Mouse (Mus musculus): ENCODE results near the gene Klf6. TPM values are rescaled to one million over a fixed set of nuclear protein-coding genes. Genes with fewer than 3 reads are reported as not detected.
A peak's percentile ranks its signal among the peaks of the same experiment; 100 is the strongest.

The Klf6 gene
- total and polyA plus RNA-seq, 3 experiments = 6.6 to 21.0 (median 15.8) TPM

DNA sequence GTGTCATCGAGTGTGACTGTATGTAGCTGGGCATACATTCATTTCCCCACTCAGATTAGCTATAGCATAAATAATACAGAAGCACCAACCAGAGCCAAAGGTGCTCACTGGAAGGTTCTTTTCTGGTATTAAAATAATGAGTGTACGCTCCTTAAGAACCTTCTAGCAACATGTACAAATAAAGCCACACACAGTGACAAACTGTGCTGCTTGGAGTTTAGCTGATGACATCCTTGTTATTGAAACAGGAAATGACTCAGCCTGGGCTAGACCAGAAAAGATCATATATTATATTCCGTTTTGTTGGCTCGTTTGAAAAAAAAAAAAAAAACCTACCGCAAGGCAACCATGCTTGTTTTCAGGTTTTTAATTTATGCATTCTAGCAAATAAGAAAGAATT, 15.7 kb upstream of the Klf6 start:
- TF ChIP-seq ZNF384 (IDR thresholded peaks at IDR 0.05; ENCODE audit: low read depth, low read length) (peak; percentile 93), MYC (IDR thresholded peaks at IDR 0.05; ENCODE audit: low read depth, low read length) (0 out of 2 replicates have a peak, but pooled peaks have one; percentile 22), MAX (IDR thresholded peaks at IDR 0.05; ENCODE audit: low read length) (0 out of 2 replicates have a peak, but pooled peaks have one; percentile 25), BHLHE40 (IDR thresholded peaks at IDR 0.05; ENCODE audit: low read depth, low read length) (no peak), ETS1 (conservative IDR thresholded peaks at IDR 0.05; ENCODE audit: low read depth, low read length) (peak; percentile 59), EP300 (IDR thresholded peaks at IDR 0.05; ENCODE audit: low read length) (peak; percentile 59; the same call in 1 of the 2 replicates), NRF1 (IDR thresholded peaks at IDR 0.05; ENCODE audit: low read depth, low read length) (no peak), IRF4 (IDR thresholded peaks at IDR 0.05; ENCODE audit: low read depth, low read length) (peak; percentile 54; the same call in 1 of the 2 replicates), JUN (IDR thresholded peaks at IDR 0.05; ENCODE audit: insufficient read depth, low read depth, low read length) (peak; percentile 63), MEF2A (IDR thresholded peaks at IDR 0.05; ENCODE audit: borderline replicate concordance, low read depth, low read length) (peak; percentile 42; the same call in 1 of the 2 replicates), JUND (conservative IDR thresholded peaks at IDR 0.05; ENCODE audit: low read depth, low read length) (peak; percentile 80), SIN3A (IDR thresholded peaks at IDR 0.05; ENCODE audit: low read length) (no peak), MAFK (IDR thresholded peaks at IDR 0.05; ENCODE audit: insufficient replicate concordance, low read length) (peak; percentile 29; the same call in 1 of the 2 replicates)
- H3K4me3 ChIP-seq (replicated peaks in 1 of 3; ENCODE audit: low read depth in 2 of 3, low read length in 2 of 3, poor library complexity in 1 of 3) = no peak overlapping the region
- peaks cover 8 to 26% of the 10 kb centered on the region in 2 experiments; a peak in 3 of 4 replicates for H3K4me1 ChIP-seq (ENCODE audit: control insufficient read depth in 1 of 2, insufficient read depth in 2 of 2)
- no peak overlapping the region for H3K9ac ChIP-seq (ENCODE audit: insufficient read depth, low read depth)
- no peaks in the 10 kb centered on the region for H3K27me3 ChIP-seq (replicated peaks)
- H3K4me2 ChIP-seq (ENCODE audit: insufficient read depth, low read depth, poor library complexity, severe bottlenecking) = peak overlapping the region; percentile 17; the same call in 1 of the 2 replicates
- peak overlapping the region; percentile 78 for H3K27ac ChIP-seq (ENCODE audit: insufficient read depth, low read depth)
- DNase-seq (ENCODE audit: extremely low read depth) = peak; percentile 60
- dilution Hi-C loops (cut with MboI; ENCODE audit: extremely low pct_ligation_motif_present, extremely low pct_unique_long_range_greater_than_20kb, low sequenced_read_pairs) (no loop called here), in situ Hi-C loops (cut with MboI; ENCODE audit: low pct_ligation_motif_present, low pct_unique_long_range_greater_than_20kb, low sequenced_read_pairs) (loop anchor here (10.0 kb wide), 1 partner anchor 61 kb away; no protein-coding TSS in a partner anchor)
- H3K36me3 ChIP-seq (replicated peaks in 1 of 2; ENCODE audit: control insufficient read depth in 1 of 2, insufficient read depth in 1 of 2, low read length in 1 of 2) = no peaks in the 10 kb centered on the region
- no peaks in the 10 kb centered on the region for H3K79me2 ChIP-seq (replicated peaks; ENCODE audit: control insufficient read depth, extremely low read depth, insufficient read depth, poor library complexity, severe bottlenecking)
- H3K9me3 ChIP-seq (replicated peaks; ENCODE audit: low read length) = no peaks in the 10 kb centered on the region

DNA sequence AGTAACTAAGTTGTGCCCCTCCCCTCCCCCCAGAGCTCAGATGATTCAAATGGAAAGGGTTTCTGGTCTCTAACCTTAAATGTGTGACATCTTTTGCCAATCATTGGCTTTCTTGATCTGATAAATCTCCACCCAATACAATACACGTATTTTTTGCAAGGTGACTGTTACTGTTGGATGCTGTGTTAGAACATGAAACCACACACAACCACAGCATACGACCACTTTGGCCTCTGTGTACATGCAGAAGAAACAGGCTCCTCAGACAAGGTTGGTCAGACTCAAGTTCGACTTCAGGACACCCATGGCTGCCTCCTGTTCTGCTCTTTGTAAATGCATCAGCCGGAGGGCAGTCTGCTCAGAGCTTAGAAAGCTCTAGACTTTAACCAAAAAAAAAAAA, 14.4 kb upstream of the Klf6 start:
- Histone ChIP-seq H3K4me3 (replicated peaks in 1 of 3; ENCODE audit: low read depth in 2 of 3, low read length in 2 of 3, poor library complexity in 1 of 3) (no peak overlapping the region), H3K9me3 (replicated peaks; ENCODE audit: low read length) (no peaks in the 10 kb centered on the region), H3K27me3 (replicated peaks) (no peaks in the 10 kb centered on the region), H3K36me3 (replicated peaks in 1 of 2; ENCODE audit: control insufficient read depth in 1 of 2, insufficient read depth in 1 of 2, low read length in 1 of 2) (no peaks in the 10 kb centered on the region), H3K4me1 (ENCODE audit: control insufficient read depth in 1 of 2, insufficient read depth in 2 of 2) (peaks cover 8 to 25% of the 10 kb centered on the region in 2 experiments; a peak in 3 of 4 replicates), H3K79me2 (replicated peaks; ENCODE audit: control insufficient read depth, extremely low read depth, insufficient read depth, poor library complexity, severe bottlenecking) (no peaks in the 10 kb centered on the region), H3K9ac (ENCODE audit: insufficient read depth, low read depth) (no peak overlapping the region), H3K27ac (ENCODE audit: insufficient read depth, low read depth) (peak overlapping the region; percentile 17), H3K4me2 (ENCODE audit: insufficient read depth, low read depth, poor library complexity, severe bottlenecking) (no peak overlapping the region)
- DNase-seq (ENCODE audit: extremely low read depth) = no peak
- dilution Hi-C loops (cut with MboI; ENCODE audit: extremely low pct_ligation_motif_present, extremely low pct_unique_long_range_greater_than_20kb, low sequenced_read_pairs) (no loop called here), in situ Hi-C loops (cut with MboI; ENCODE audit: low pct_ligation_motif_present, low pct_unique_long_range_greater_than_20kb, low sequenced_read_pairs) (loop anchor here (10.0 kb wide), 1 partner anchor 62 kb away; no protein-coding TSS in a partner anchor)
- TF ChIP-seq BHLHE40 (IDR thresholded peaks at IDR 0.05; ENCODE audit: low read depth, low read length) (0 out of 2 replicates have a peak, but pooled peaks have one; percentile 16), POLR2A (IDR thresholded peaks at IDR 0.05; ENCODE audit: low read depth, low read length) (no peak), JUN (IDR thresholded peaks at IDR 0.05; ENCODE audit: insufficient read depth, low read depth, low read length) (no peak), JUND (conservative IDR thresholded peaks at IDR 0.05; ENCODE audit: low read depth, low read length) (peak; percentile 52; the same call in 1 of the 2 replicates), CTCF (conservative IDR thresholded peaks at IDR 0.05 in 1 of 2, IDR thresholded peaks at IDR 0.05 in 1 of 2; ENCODE audit: low read depth in 2 of 2, low read length in 2 of 2) (no peak), RAD21 (IDR thresholded peaks at IDR 0.05; ENCODE audit: low read depth, low read length) (no peak), MAZ (IDR thresholded peaks at IDR 0.05; ENCODE audit: low read depth, low read length) (no peak), MEF2A (IDR thresholded peaks at IDR 0.05; ENCODE audit: borderline replicate concordance, low read depth, low read length) (no peak), IRF4 (IDR thresholded peaks at IDR 0.05; ENCODE audit: low read depth, low read length) (peak; percentile 47; the same call in 1 of the 2 replicates), CHD2 (IDR thresholded peaks at IDR 0.05; ENCODE audit: low read length) (peak; percentile 49; the same call in 1 of the 2 replicates), MAX (IDR thresholded peaks at IDR 0.05; ENCODE audit: low read length) (no peak), EP300 (IDR thresholded peaks at IDR 0.05; ENCODE audit: low read length) (peak; percentile 48; the same call in 1 of the 2 replicates)
